Mouse (Mus musculus) myocyte (in vitro differentiated cells): ENCODE data around the gene Uqcr11.

Experiments used
- E2F4 ChIP-seq: IDR thresholded peaks from one replicate; pipeline ENCODE4 v1.6.1; 2011; ENCODE audit warnings: mild to moderate bottlenecking, control low read depth, moderate library complexity; ENCODE audit not compliant: insufficient read depth
- MYOG ChIP-seq, 3 experiments: IDR thresholded peaks; one replicate each; pipeline ENCODE4 v1.6.1; 2011; ENCODE audit warnings: control low read depth in 2 of 3, low read depth in 2 of 3, mild to moderate bottlenecking in 2 of 3; ENCODE audit not compliant: insufficient read length in 2 of 3, control insufficient read depth in 1 of 3, insufficient read depth in 1 of 3
- POLR2A ChIP-seq: IDR thresholded peaks from one replicate; pipeline ENCODE4 v1.6.1; 2011; ENCODE audit warnings: low read depth, mild to moderate bottlenecking, control low read depth, moderate library complexity; ENCODE audit not compliant: insufficient read length
- USF1 ChIP-seq: IDR thresholded peaks from one replicate; pipeline ENCODE4 v1.6.1; 2011; ENCODE audit warnings: low read depth, mild to moderate bottlenecking, control low read depth, moderate library complexity

- no peak for TF ChIP-seq USF1
- no peak for TF ChIP-seq POLR2A
- TF ChIP-seq MYOG (IDR thresholded peaks at IDR 0.05; ENCODE audit: control insufficient read depth in 1 of 3, insufficient read depth in 1 of 3, insufficient read length in 2 of 3, low read depth in 2 of 3), result no peak
- TF ChIP-seq E2F4, result no peak
Observed at GRCm38 (mm10) chr10:80371411-80371966, 35.1 kb downstream of the Uqcr11 start.
